In genomic region chr10:96438398-96439103, GRCm38 (mm10) we compare ENCODE assay signal across 20 mouse cellular contexts.
DNase-seq lines count a peak whose midpoint lies in the region; ATAC-seq and TF ChIP-seq lines count a peak whose summit lies in the region.
"Had no signal": no experiment of that assay in that cellular context is flagged by ENCODE, and none has a peak within 500 bp of the region (broad histone marks: within the 10 kb centered on the region; RNA-seq: fewer than 3 reads in every experiment).

No protein-coding gene starts in this region.

- H3K9ac ChIP-seq in intestine, postnatal 0 days (ENCODE audit: low read depth, low read length): no peak overlapping the region
- H3K9ac ChIP-seq in liver, embryonic 11.5 days (ENCODE audit: low read depth, low read length): no peak overlapping the region
- H3K9ac ChIP-seq in hindbrain, embryonic 16.5 days (ENCODE audit: low read depth, low read length): no peak overlapping the region

- H3K4me3 ChIP-seq in intestine, postnatal 0 days (ENCODE audit: low read depth, low read length): no peak overlapping the region
- no peak overlapping the region for H3K4me3 ChIP-seq in small intestine, adult 2 months (ENCODE audit: low read depth, low read length)
- H3K4me3 ChIP-seq in forebrain, embryonic 10.5 days: no peak overlapping the region
- H3K4me3 ChIP-seq in liver, embryonic 11.5 days (ENCODE audit: low read depth, low read length): no peak overlapping the region
- H3K4me3 ChIP-seq in hindbrain, embryonic 16.5 days (ENCODE audit: low read length): no peak overlapping the region
- H3K4me3 ChIP-seq: embryonic facial prominence, embryonic 10.5 days; gastrocnemius, adult 2 months had no signal

- H3K27ac ChIP-seq in intestine, postnatal 0 days (ENCODE audit: low read depth, low read length): peak overlapping the region; percentile 66; the same call in 1 of the 2 replicates
- H3K27ac ChIP-seq in small intestine, adult 2 months (ENCODE audit: insufficient read depth, low read depth, low read length): peak overlapping the region; percentile 92
- no peak overlapping the region for H3K27ac ChIP-seq in forebrain, embryonic 10.5 days
- no peak overlapping the region for H3K27ac ChIP-seq in liver, embryonic 11.5 days (ENCODE audit: low read depth, low read length)
- H3K27ac ChIP-seq in hindbrain, embryonic 16.5 days (ENCODE audit: low read depth, low read length): no peak overlapping the region
- H3K27ac ChIP-seq: embryonic facial prominence, embryonic 10.5 days; gastrocnemius, adult 2 months had no signal

- TF ChIP-seq POLR2A in small intestine, adult 2 months (IDR thresholded peaks at IDR 0.05; ENCODE audit: low read depth, low read length): no peak

- no peak for TF ChIP-seq CTCF in intestine, postnatal 0 days (IDR thresholded peaks at IDR 0.05; ENCODE audit: low read depth)
- no peak for TF ChIP-seq CTCF in small intestine, adult 2 months (IDR thresholded peaks at IDR 0.05; ENCODE audit: extremely low read depth, insufficient read length, insufficient replicate concordance, low read depth, low read length)

- H3K4me2 ChIP-seq in intestine, postnatal 0 days (replicated peaks; ENCODE audit: low read depth): peak overlapping the region; percentile 6; the same call in 1 of the 2 replicates
- no peak overlapping the region for H3K4me2 ChIP-seq in liver, embryonic 11.5 days
- no peak overlapping the region for H3K4me2 ChIP-seq in hindbrain, embryonic 16.5 days (ENCODE audit: low read length)
- H3K4me2 ChIP-seq: heart, embryonic 11.5 days had no signal

- H3K9me3 ChIP-seq in intestine, postnatal 0 days (ENCODE audit: control insufficient read depth): no peaks in the 10 kb centered on the region
- no peaks in the 10 kb centered on the region for H3K9me3 ChIP-seq in forebrain, embryonic 10.5 days
- no peaks in the 10 kb centered on the region for H3K9me3 ChIP-seq in liver, embryonic 11.5 days (ENCODE audit: control insufficient read depth, low read length)
- H3K9me3 ChIP-seq in hindbrain, embryonic 16.5 days (ENCODE audit: control insufficient read depth, low read length): no peaks in the 10 kb centered on the region
- H3K9me3 ChIP-seq: embryonic facial prominence, embryonic 10.5 days had no signal

- no peaks in the 10 kb centered on the region for H3K36me3 ChIP-seq in intestine, postnatal 0 days (ENCODE audit: control insufficient read depth, insufficient read depth)
- no peaks in the 10 kb centered on the region for H3K36me3 ChIP-seq in small intestine, adult 2 months (ENCODE audit: control insufficient read depth, insufficient read depth, low read length)
- H3K36me3 ChIP-seq in forebrain, embryonic 10.5 days (replicated peaks): no peaks in the 10 kb centered on the region
- no peaks in the 10 kb centered on the region for H3K36me3 ChIP-seq in liver, embryonic 11.5 days (ENCODE audit: control insufficient read depth, insufficient read depth, low read length)
- no peaks in the 10 kb centered on the region for H3K36me3 ChIP-seq in hindbrain, embryonic 16.5 days (ENCODE audit: control insufficient read depth, insufficient read depth, low read length)
- H3K36me3 ChIP-seq: embryonic facial prominence, embryonic 10.5 days had no signal

- peak; percentile 50 for ATAC-seq in common myeloid progenitor, adult 5-6 weeks (replicated peaks; ENCODE audit: low read depth, poor library complexity, severe bottlenecking)
- ATAC-seq in granulocyte monocyte progenitor cell, adult 5-6 weeks (replicated peaks; ENCODE audit: poor library complexity, severe bottlenecking): peak; percentile 46
- peak; percentile 95 for ATAC-seq in intestine, postnatal 0 days
- no peak for ATAC-seq in liver, embryonic 11.5 days (replicated peaks; ENCODE audit: low FRiP score)
- no peak for ATAC-seq in hindbrain, embryonic 16.5 days
- ATAC-seq: forebrain, embryonic 14.5 days had no signal

- no peak for DNase-seq in thymus, postnatal 14 days
- no peak for DNase-seq in forebrain, embryonic 10.5 days (ENCODE audit: extremely low spot score, low spot score)
- no peak for DNase-seq in liver, embryonic 11.5 days (ENCODE audit: low spot score)
- DNase-seq: adrenal gland, adult 2 months; adrenal gland, postnatal 25 days; cerebellum, adult 18-20 months; cerebellum, adult 9-11 months; cerebellum, postnatal 36 days; gastrocnemius, adult 2 months; gastrocnemius, postnatal 25 days; heart, adult 18-20 months; heart, postnatal 36 days had no signal

- no peaks in the 10 kb centered on the region for H3K27me3 ChIP-seq in intestine, postnatal 0 days (replicated peaks; ENCODE audit: control insufficient read depth, insufficient read depth, low read length)
- no peaks in the 10 kb centered on the region for H3K27me3 ChIP-seq in small intestine, adult 2 months (ENCODE audit: control insufficient read depth, insufficient read depth, low read length)
- no peaks in the 10 kb centered on the region for H3K27me3 ChIP-seq in forebrain, embryonic 10.5 days (ENCODE audit: poor library complexity, severe bottlenecking)
- H3K27me3 ChIP-seq in liver, embryonic 11.5 days (replicated peaks; ENCODE audit: control insufficient read depth, insufficient read depth, low read length): no peaks in the 10 kb centered on the region
- no peaks in the 10 kb centered on the region for H3K27me3 ChIP-seq in hindbrain, embryonic 16.5 days (replicated peaks; ENCODE audit: control insufficient read depth, insufficient read depth, low read length)

- WGBS in intestine, postnatal 0 days: 51% methylated on average over 11 of the region's 11 CpGs
- WGBS in small intestine, adult 2 months: 34% methylated on average over 11 of the region's 11 CpGs
- WGBS in forebrain, embryonic 10.5 days: 92% methylated on average over 11 of the region's 11 CpGs
- 71% methylated on average over 11 of the region's 11 CpGs for WGBS in liver, embryonic 11.5 days
- 91% methylated on average over 11 of the region's 11 CpGs for WGBS in hindbrain, embryonic 16.5 days

- peaks cover 4% of the 10 kb centered on the region; the same call in 1 of the 2 replicates for H3K4me1 ChIP-seq in intestine, postnatal 0 days (replicated peaks; ENCODE audit: control insufficient read depth, insufficient read depth, low read length)
- peaks cover 16% of the 10 kb centered on the region; the same call in 1 of the 2 replicates for H3K4me1 ChIP-seq in small intestine, adult 2 months (ENCODE audit: control insufficient read depth, insufficient read depth, insufficient read length, low read length)
- H3K4me1 ChIP-seq in forebrain, embryonic 10.5 days: no peaks in the 10 kb centered on the region
- H3K4me1 ChIP-seq in liver, embryonic 11.5 days (replicated peaks; ENCODE audit: control insufficient read depth, insufficient read depth, low read length): no peaks in the 10 kb centered on the region
- no peaks in the 10 kb centered on the region for H3K4me1 ChIP-seq in hindbrain, embryonic 16.5 days (ENCODE audit: control insufficient read depth, insufficient read depth, low read depth, low read length)
- H3K4me1 ChIP-seq: embryonic facial prominence, embryonic 10.5 days had no signal

Comparison
In these comparisons a context has a peak if more than half of its experiments do, and no peak if none do; other contexts are left out.
1. ATAC-seq: peak in common myeloid progenitor, adult 5-6 weeks (single experiment), granulocyte monocyte progenitor cell, adult 5-6 weeks (single experiment) and intestine, postnatal 0 days (single experiment); none in liver, embryonic 11.5 days (single experiment) and hindbrain, embryonic 16.5 days (single experiment).
2. H3K27ac ChIP-seq: peak in intestine, postnatal 0 days (single experiment) and small intestine, adult 2 months (single experiment); none in forebrain, embryonic 10.5 days (single experiment), liver, embryonic 11.5 days (single experiment) and hindbrain, embryonic 16.5 days (single experiment).